Mouse (Mus musculus) kidney, embryonic 15.5 days (tissue): Measurements from ENCODE around the gene Uba52. TPM values are rescaled to one million over a fixed set of nuclear protein-coding genes. Genes with fewer than 3 reads are reported as not detected.

Source experiments
- ATAC-seq: fragments of 200-750 bp; cut with Nextera tagmentation; replicated peaks from 2 replicates; pipeline ENCODE4 v1.8.0; 2017; ENCODE audit warnings: moderate TSS enrichment; ENCODE audit not compliant: low FRiP score
- H3K27ac ChIP-seq: fragments of 300-500 bp; sonication (generic); 2 replicates; pipeline ENCODE4 v1.5.1; 2015; ENCODE audit warnings: mild to moderate bottlenecking, inconsistent platforms
- H3K27me3 ChIP-seq: fragments of 300-500 bp; sonication (generic); 2 replicates; pipeline ENCODE4 v1.6.1; 2015; ENCODE audit warnings: inconsistent platforms
- H3K36me3 ChIP-seq: fragments of 300-500 bp; sonication (generic); 2 replicates; pipeline ENCODE4 v1.6.1; 2015; ENCODE audit warnings: inconsistent platforms
- H3K4me1 ChIP-seq: fragments of 300-500 bp; sonication (generic); 2 replicates; pipeline ENCODE4 v1.6.1; 2015; ENCODE audit warnings: inconsistent platforms
- H3K4me2 ChIP-seq: fragments of 300-500 bp; sonication (generic); 2 replicates; pipeline ENCODE4 v1.6.1; 2015; ENCODE audit warnings: moderate library complexity, mild to moderate bottlenecking, inconsistent platforms
- H3K4me3 ChIP-seq: fragments of 300-500 bp; sonication (generic); replicated peaks from 2 replicates; pipeline ENCODE4 v1.5.1; 2015; ENCODE audit warnings: mild to moderate bottlenecking, inconsistent platforms
- H3K9ac ChIP-seq: fragments of 300-500 bp; sonication (generic); 2 replicates; pipeline ENCODE4 v1.6.1; 2015; ENCODE audit warnings: mild to moderate bottlenecking, inconsistent platforms
- H3K9me3 ChIP-seq: fragments of 300-500 bp; sonication (generic); replicated peaks from 2 replicates; pipeline ENCODE4 v1.6.1; 2016; ENCODE audit warnings: inconsistent platforms
- WGBS: fragments of 180-500 bp; shearing (Covaris S2); methylation state at CpG from one replicate; pipeline ENCODE4 v1.1.7; 2015; ENCODE audit warnings: mixed read lengths; 5-methylcytosine and 5-hydroxymethylcytosine counted together
- polyA plus RNA-seq: library from polyadenylated mRNA; unstranded; fragments of >200 nt; fragmentation: Nextera tagmentation; extraction: Ambion mirVana; gene quantifications from 2 replicates; pipeline ENCODE4 v1.2.1, GENCODE M21; 2015

The Uba52 gene
- polyA plus RNA-seq, 1 experiment from 2014 or later, result 954 TPM

- Histone ChIP-seq H3K9ac (no peak overlapping the region), H3K27me3 (peaks cover 85% of the 10 kb centered on the region), H3K4me1 (peaks cover 58% of the 10 kb centered on the region), H3K4me3 (peak overlapping the region; percentile 25), H3K27ac (no peak overlapping the region), H3K36me3 (no peaks in the 10 kb centered on the region), H3K9me3 (no peaks in the 10 kb centered on the region), H3K4me2 (peak overlapping the region; percentile 50)
- WGBS, result 9% methylated on average over 38 of the region's 39 CpGs
- ATAC-seq, result no peak
Measured at GRCm38 (mm10) chr8:70500386-70501301, 10.0 kb downstream of the Uba52 start.

- Histone ChIP-seq H3K9ac (no peak overlapping the region), H3K9me3 (no peaks in the 10 kb centered on the region), H3K27ac (no peak overlapping the region), H3K4me1 (peaks cover 60% of the 10 kb centered on the region), H3K36me3 (no peaks in the 10 kb centered on the region), H3K4me2 (peak overlapping the region; percentile 42), H3K4me3 (peak overlapping the region; percentile 47), H3K27me3 (peaks cover 100% of the 10 kb centered on the region)
- WGBS, result 8% methylated on average over 12 of the region's 12 CpGs
- ATAC-seq, result no peak
Measured at GRCm38 (mm10) chr8:70495771-70496062, 14.9 kb downstream of the Uba52 start.

- no peak overlapping the region for H3K27ac ChIP-seq
- 2% methylated on average over 21 of the region's 21 CpGs for WGBS
- no peak for ATAC-seq
- no peak overlapping the region; the same call in 1 of the 2 replicates for H3K9ac ChIP-seq
- H3K4me1 ChIP-seq, result peaks cover 62% of the 10 kb centered on the region
- H3K36me3 ChIP-seq, result no peaks in the 10 kb centered on the region
- H3K9me3 ChIP-seq, result no peaks in the 10 kb centered on the region
- peak overlapping the region; percentile 82 for H3K4me2 ChIP-seq
- peak overlapping the region; percentile 47 for H3K4me3 ChIP-seq
- peaks cover 100% of the 10 kb centered on the region for H3K27me3 ChIP-seq
Measured at GRCm38 (mm10) chr8:70495001-70495770, 15.4 kb downstream of the Uba52 start.

- no peak for ATAC-seq
- Histone ChIP-seq H3K27me3 (peaks cover 100% of the 10 kb centered on the region), H3K9ac (no peak overlapping the region), H3K4me1 (peaks cover 64% of the 10 kb centered on the region), H3K27ac (no peak overlapping the region), H3K36me3 (no peaks in the 10 kb centered on the region), H3K4me3 (peak overlapping the region; percentile 47), H3K4me2 (peak overlapping the region; percentile 82), H3K9me3 (no peaks in the 10 kb centered on the region)
- 2% methylated on average over 27 of the region's 28 CpGs for WGBS
Measured at GRCm38 (mm10) chr8:70494416-70494945, 16.1 kb downstream of the Uba52 start.

- Histone ChIP-seq H3K9ac (peak overlapping the region; percentile 27; the same call in 1 of the 2 replicates), H3K4me2 (peak overlapping the region; percentile 82), H3K27ac (no peak overlapping the region), H3K36me3 (no peaks in the 10 kb centered on the region), H3K4me1 (peaks cover 70% of the 10 kb centered on the region), H3K27me3 (peaks cover 100% of the 10 kb centered on the region), H3K4me3 (peak overlapping the region; percentile 47), H3K9me3 (no peaks in the 10 kb centered on the region)
- WGBS, result under 1% methylated on average over 47 of the region's 47 CpGs
- ATAC-seq, result no peak
Measured at GRCm38 (mm10) chr8:70493692-70494415, 16.7 kb downstream of the Uba52 start.

- Histone ChIP-seq H3K9me3 (no peaks in the 10 kb centered on the region), H3K4me3 (peak within 1 kb of the TSS; percentile 47), H3K4me2 (peak within 1 kb of the TSS; percentile 82), H3K4me1 (peaks cover 79% of the 10 kb centered on the region), H3K27me3 (peaks cover 100% of the 10 kb centered on the region), H3K27ac (no peak within 1 kb of the TSS), H3K36me3 (no peaks in the 10 kb centered on the region), H3K9ac (peak within 1 kb of the TSS; percentile 27)
- ATAC-seq, result no peak
- WGBS, result under 1% methylated on average over 75 of the region's 93 CpGs
Measured at GRCm38 (mm10) chr8:70492664-70493640, 17.6 kb downstream of the Uba52 start, which contains the start of gene Crlf1. Crlf1 (plus strand) TSS chr8:70493158.

- WGBS, result 4% methylated on average over 20 of the region's 20 CpGs
Measured at GRCm38 (mm10) chr8:70490880-70491495, 19.6 kb downstream of the Uba52 start.

GRCm38 (mm10) chr8:70490061-70490879 lies 20.3 kb downstream of the Uba52 start:
- Histone ChIP-seq H3K27me3 (peaks cover 98% of the 10 kb centered on the region), H3K36me3 (no peaks in the 10 kb centered on the region), H3K4me2 (peak overlapping the region; percentile 65), H3K27ac (0 out of 2 replicates have a peak overlapping the region, but pooled peaks have one; percentile 33), H3K4me1 (peaks cover 84% of the 10 kb centered on the region), H3K9me3 (no peaks in the 10 kb centered on the region), H3K4me3 (peak overlapping the region; percentile 39), H3K9ac (no peak overlapping the region)
- no peak for ATAC-seq
- WGBS, result 11% methylated on average over 10 of the region's 10 CpGs

More at GRCm38 (mm10) chr8:70490880-70491495, 19.6 kb downstream of the Uba52 start:
- no peak overlapping the region for H3K9ac ChIP-seq
- no peak for ATAC-seq
- H3K4me2 ChIP-seq, result peak overlapping the region; percentile 32
- no peak overlapping the region; the same call in 1 of the 2 replicates for H3K4me3 ChIP-seq
- no peaks in the 10 kb centered on the region for H3K9me3 ChIP-seq
- H3K4me1 ChIP-seq, result peaks cover 90% of the 10 kb centered on the region
- H3K36me3 ChIP-seq, result no peaks in the 10 kb centered on the region
- H3K27me3 ChIP-seq, result peaks cover 98% of the 10 kb centered on the region
- no peak overlapping the region for H3K27ac ChIP-seq

- WGBS, result under 1% methylated on average over 32 of the region's 41 CpGs
- no peak for ATAC-seq
- peak overlapping the region; percentile 39 for H3K4me3 ChIP-seq
Measured at GRCm38 (mm10) chr8:70489576-70489975, 21.0 kb downstream of the Uba52 start.

More at GRCm38 (mm10) chr8:70489576-70489975, 21.0 kb downstream of the Uba52 start:
- Histone ChIP-seq H3K9ac (peak overlapping the region; percentile 22; the same call in 1 of the 2 replicates), H3K4me1 (peaks cover 77% of the 10 kb centered on the region), H3K9me3 (no peaks in the 10 kb centered on the region), H3K27me3 (peaks cover 98% of the 10 kb centered on the region), H3K36me3 (no peaks in the 10 kb centered on the region), H3K4me2 (peak overlapping the region; percentile 65), H3K27ac (0 out of 2 replicates have a peak overlapping the region, but pooled peaks have one; percentile 33)
